8 mouse cellular contexts compared by ENCODE assay signal in the genomic region with DNA sequence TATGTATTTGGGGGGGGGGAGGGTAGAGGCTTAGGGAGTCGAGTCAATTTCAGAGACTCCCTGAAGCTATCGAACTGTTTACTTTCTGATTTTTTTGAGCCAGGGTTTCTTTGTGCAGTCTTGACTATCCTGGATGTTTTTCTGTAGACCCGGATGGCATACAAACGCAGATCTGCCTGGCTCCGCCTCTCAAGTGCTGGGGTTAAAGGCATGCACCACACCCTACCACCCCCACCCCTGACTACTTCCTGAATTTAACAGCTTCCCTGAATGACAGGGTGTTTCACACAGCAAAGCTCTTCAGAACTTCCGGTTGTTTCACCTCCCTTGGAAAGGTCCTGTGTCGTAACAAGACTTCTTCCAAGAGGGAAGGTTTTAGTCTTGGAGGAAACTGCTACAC. TPM values are rescaled to one million over a fixed set of nuclear protein-coding genes. Genes with fewer than 3 reads are reported as not detected.
DNase-seq lines count a peak whose midpoint lies in the region; ATAC-seq and TF ChIP-seq lines count a peak whose summit lies in the region.

No protein-coding gene starts in this region.

- no peaks in the 10 kb centered on the region for H3K4me1 ChIP-seq in kidney, adult 2 months (ENCODE audit: control insufficient read depth, insufficient read depth, low read length)
- H3K4me1 ChIP-seq in kidney, embryonic 14.5 days (ENCODE audit: control insufficient read depth, insufficient read depth, low read length): no peaks in the 10 kb centered on the region
- no peaks in the 10 kb centered on the region for H3K4me1 ChIP-seq in forebrain, embryonic 12.5 days

- H3K36me3 ChIP-seq in kidney, adult 2 months (ENCODE audit: control insufficient read depth, insufficient read depth, low read length): no peaks in the 10 kb centered on the region
- no peaks in the 10 kb centered on the region for H3K36me3 ChIP-seq in kidney, embryonic 14.5 days (ENCODE audit: control insufficient read depth, insufficient read depth, low read length)
- no peaks in the 10 kb centered on the region for H3K36me3 ChIP-seq in forebrain, embryonic 12.5 days (replicated peaks)

- H3K9me3 ChIP-seq in kidney, embryonic 14.5 days (ENCODE audit: control insufficient read depth, low read length): no peaks in the 10 kb centered on the region
- H3K9me3 ChIP-seq in forebrain, embryonic 12.5 days: no peaks in the 10 kb centered on the region

- ATAC-seq in kidney, embryonic 14.5 days (ENCODE audit: low FRiP score, low TSS enrichment): no peak
- no peak for ATAC-seq in forebrain, embryonic 12.5 days (ENCODE audit: low FRiP score)

- peak; percentile 8 for DNase-seq in kidney, adult 2 months
- DNase-seq in heart, postnatal 4 days: peak; percentile 6
- peak; percentile 16 for DNase-seq in lung, postnatal 14 days
- peak; percentile 71 for DNase-seq in thymus, postnatal 0 days (ENCODE audit: low spot score)
- DNase-seq in cerebellum, postnatal 25 days: no peak
- DNase-seq in cerebellum, adult 9-11 months: no peak

- H3K4me2 ChIP-seq in kidney, embryonic 14.5 days (replicated peaks; ENCODE audit: low read depth, low read length): no peak overlapping the region
- no peak overlapping the region for H3K4me2 ChIP-seq in forebrain, embryonic 12.5 days

- H3K4me3 ChIP-seq in kidney, adult 2 months (ENCODE audit: insufficient read depth, low read depth, low read length): no peak overlapping the region
- no peak overlapping the region for H3K4me3 ChIP-seq in kidney, embryonic 14.5 days (ENCODE audit: low read length)
- H3K4me3 ChIP-seq in forebrain, embryonic 12.5 days (replicated peaks): no peak overlapping the region

- no peak for TF ChIP-seq POLR2A in kidney, adult 2 months (IDR thresholded peaks at IDR 0.05; ENCODE audit: low read depth, low read length)

- no peaks in the 10 kb centered on the region for H3K27me3 ChIP-seq in kidney, adult 2 months (replicated peaks; ENCODE audit: control insufficient read depth, insufficient read depth, low read length)
- no peaks in the 10 kb centered on the region for H3K27me3 ChIP-seq in kidney, embryonic 14.5 days (ENCODE audit: control insufficient read depth, insufficient read depth, low read length)
- H3K27me3 ChIP-seq in forebrain, embryonic 12.5 days: no peaks in the 10 kb centered on the region

- no peak overlapping the region for H3K27ac ChIP-seq in kidney, adult 2 months (ENCODE audit: insufficient read depth, low read depth, low read length)
- H3K27ac ChIP-seq in kidney, embryonic 14.5 days (ENCODE audit: low read depth, low read length): no peak overlapping the region
- no peak overlapping the region for H3K27ac ChIP-seq in forebrain, embryonic 12.5 days

- TF ChIP-seq CTCF in kidney, adult 2 months (conservative IDR thresholded peaks at IDR 0.05; ENCODE audit: insufficient read depth, insufficient read length, low read depth, low read length): no peak

- 36% methylated on average over 7 of the region's 7 CpGs for WGBS in kidney, adult 2 months
- WGBS in kidney, embryonic 14.5 days: 59% methylated on average over 7 of the region's 7 CpGs
- 65% methylated on average over 7 of the region's 7 CpGs for WGBS in forebrain, embryonic 12.5 days

- no peak overlapping the region for H3K9ac ChIP-seq in kidney, embryonic 14.5 days (ENCODE audit: low read depth, low read length)
- no peak overlapping the region for H3K9ac ChIP-seq in forebrain, embryonic 12.5 days

RNA-seq across cellular contexts. Expression of gene Utp14a, which starts 22.2 kb away (rescaled TPM):
- polyA plus RNA-seq in kidney, adult 2 months (2012; rRNA removed): 1.6 and 2.4 TPM in 2 replicates
- polyA plus RNA-seq in kidney, embryonic 14.5 days (2014; fragmentation: Nextera tagmentation; extraction: Ambion mirVana): 20.3 and 21.9 TPM in 2 replicates
- total RNA-seq in heart, postnatal 4 days (2021): 10 to 100 TPM; 14.4 to 20.6 TPM
- polyA plus RNA-seq in thymus, postnatal 0 days (2015; fragmentation: Nextera tagmentation; extraction: Ambion mirVana): 26.8 and 27.3 TPM in 2 replicates
- 24.6 and 25.1 TPM in 2 replicates for polyA plus RNA-seq in forebrain, embryonic 12.5 days (2016; fragmentation: Nextera tagmentation; extraction: Ambion mirVana)

RNA-seq across cellular contexts. Expression of gene Zdhhc9, which starts 25.7 kb away (rescaled TPM):
- polyA plus RNA-seq in kidney, adult 2 months (2012; rRNA removed): 75.7 and 77.0 TPM in 2 replicates
- 5.2 and 5.3 TPM in 2 replicates for polyA plus RNA-seq in kidney, embryonic 14.5 days (2014; fragmentation: Nextera tagmentation; extraction: Ambion mirVana)
- total RNA-seq in heart, postnatal 4 days (2021): 10 to 100 TPM; 26.7 to 30.8 TPM
- 3.0 and 4.1 TPM in 2 replicates for polyA plus RNA-seq in thymus, postnatal 0 days (2015; fragmentation: Nextera tagmentation; extraction: Ambion mirVana)
- polyA plus RNA-seq in forebrain, embryonic 12.5 days (2016; fragmentation: Nextera tagmentation; extraction: Ambion mirVana): 6.6 and 6.9 TPM in 2 replicates

Comparison
In these comparisons a context has a peak if more than half of its experiments do, and no peak if none do; other contexts are left out.
1. DNase-seq: peak in kidney, adult 2 months (single experiment), heart, postnatal 4 days (single experiment), lung, postnatal 14 days (single experiment) and thymus, postnatal 0 days (single experiment); none in cerebellum, postnatal 25 days (0 of 2) and cerebellum, adult 9-11 months (single experiment).